Mouse (Mus musculus) testis, postnatal 14 days (tissue): ENCODE measurements around the gene Igdcc3.
A peak's percentile ranks its signal among the peaks of the same experiment; 100 is the strongest.
"Not testable (repeated sequence)": the region's sequence is repeated elsewhere in the genome, so short reads cannot be mapped to it uniquely, and the experiment has no call there.

ENCODE experiments used
- DNase-seq: peaks from one replicate; pipeline ENCODE4 v3.0.0; 2021; ENCODE audit warnings: low spot score

The Igdcc3 gene

DNA sequence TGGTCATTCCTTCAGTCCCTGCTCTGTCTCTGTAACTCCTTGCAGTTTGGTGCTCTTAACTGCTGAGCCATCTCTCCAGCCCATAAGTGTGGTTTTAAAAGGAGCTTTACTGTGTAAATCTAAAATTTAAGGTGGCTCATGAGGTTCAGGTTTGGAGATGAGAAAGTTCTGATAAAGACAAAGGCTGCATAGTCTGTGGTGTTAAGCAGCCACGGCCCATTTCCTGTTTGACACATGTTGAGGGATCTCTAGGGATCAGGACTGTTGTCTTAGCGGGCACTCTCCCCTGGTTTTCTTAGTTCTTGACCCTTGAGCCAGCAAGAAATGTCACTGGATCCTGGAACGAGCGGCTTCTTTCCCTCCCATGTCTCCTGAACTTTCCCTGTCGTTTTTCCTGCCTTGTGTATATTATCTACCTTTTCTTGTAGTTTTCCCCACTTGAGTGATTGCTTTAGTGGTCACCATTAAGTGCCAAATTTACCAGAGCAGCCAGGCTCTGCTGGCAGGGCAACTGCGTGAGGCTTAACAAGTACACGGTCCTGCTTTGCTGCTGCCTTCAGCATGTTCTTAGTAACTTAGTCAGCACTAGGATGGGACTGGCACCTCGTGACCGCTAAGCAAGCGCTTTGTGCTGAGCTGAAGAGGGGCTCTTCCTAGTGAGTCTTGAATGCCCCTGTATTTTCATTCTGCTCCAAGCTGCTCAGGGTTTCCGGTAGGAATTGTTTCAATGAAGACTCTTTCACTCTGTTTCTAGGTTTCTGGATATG lies 64.2 kb downstream of the Igdcc3 start:
- DNase-seq, result no peak

DNA sequence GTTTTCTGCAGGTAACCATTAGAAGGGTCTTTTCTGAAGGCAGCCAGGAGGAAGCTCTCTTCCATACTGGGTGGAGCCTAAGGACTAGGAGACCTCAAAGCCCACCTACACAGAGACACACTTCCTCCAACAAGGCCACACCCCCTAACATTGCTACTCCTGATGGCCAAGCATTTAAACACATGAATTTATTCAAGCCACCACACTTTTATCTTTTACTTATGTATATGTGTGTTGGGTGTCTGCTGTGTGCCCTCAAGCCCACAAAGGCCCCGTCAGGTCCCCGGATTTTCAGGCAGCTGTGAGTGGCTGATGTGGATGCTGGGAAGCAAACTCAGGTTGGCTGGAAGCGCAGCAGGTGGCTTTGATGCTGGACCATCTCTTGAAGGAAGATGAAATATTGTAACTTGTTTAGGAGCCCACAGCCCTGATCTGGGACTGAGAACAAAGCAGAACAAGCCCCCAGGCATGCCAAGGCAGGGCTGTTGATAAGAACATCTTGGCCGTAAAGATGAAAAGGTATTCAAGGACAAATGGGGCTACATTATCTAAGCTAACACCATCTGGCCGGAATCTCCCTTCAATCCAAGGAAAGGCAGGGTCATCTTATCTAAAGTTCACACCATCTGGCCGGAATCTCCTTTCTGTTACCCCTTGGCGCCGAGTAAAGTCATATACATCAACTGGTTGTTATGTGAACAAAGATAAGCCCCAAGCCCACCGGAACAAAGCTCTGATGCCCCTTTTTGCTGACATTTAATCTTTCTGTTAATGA lies 66.2 kb downstream of the Igdcc3 start:
- DNase-seq, result not testable (repeated sequence)

DNA sequence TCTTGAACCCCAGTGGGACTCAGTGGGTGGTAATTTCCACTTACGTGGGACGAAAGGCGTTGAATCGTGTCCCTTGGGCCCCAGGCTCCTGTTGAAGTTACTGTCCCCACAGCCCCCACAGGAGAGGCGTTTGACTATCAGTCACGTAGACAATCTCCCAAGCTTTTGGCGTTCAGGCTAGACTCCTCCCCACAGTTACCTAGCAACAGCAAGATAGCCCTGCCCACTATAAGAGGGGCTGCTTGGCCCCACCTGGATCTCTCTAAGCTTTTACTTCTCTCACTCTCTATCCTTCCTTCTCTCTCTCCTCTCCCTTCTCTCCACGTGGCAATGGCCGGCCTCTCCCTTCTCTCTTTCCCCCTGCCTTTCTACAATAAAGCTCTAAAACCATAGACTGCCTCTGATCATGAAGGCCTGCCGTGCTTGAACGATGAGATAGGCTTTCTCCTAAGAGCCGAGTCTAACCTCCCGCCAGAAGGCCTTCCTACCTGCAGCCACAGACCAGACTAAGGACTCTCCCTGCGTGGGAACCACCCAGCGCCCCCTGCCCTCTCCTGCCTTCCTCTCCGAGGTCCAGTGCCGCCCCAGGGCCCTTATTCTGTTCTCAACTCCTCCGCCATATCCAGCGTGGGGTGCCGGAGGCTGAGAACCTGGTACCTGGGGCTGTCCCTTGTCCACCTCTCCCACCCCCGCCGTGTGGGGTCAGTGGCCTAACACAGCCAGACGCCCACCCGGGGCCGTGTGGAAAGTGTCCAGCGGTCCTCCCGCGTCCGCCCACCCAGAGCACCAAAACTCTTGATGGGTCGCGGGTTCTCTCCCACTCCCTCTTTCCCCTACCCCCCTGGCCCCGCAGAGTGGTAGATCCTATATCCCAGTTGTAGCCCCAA lies 67.5 kb downstream of the Igdcc3 start:
- DNase-seq, result no peak

DNA sequence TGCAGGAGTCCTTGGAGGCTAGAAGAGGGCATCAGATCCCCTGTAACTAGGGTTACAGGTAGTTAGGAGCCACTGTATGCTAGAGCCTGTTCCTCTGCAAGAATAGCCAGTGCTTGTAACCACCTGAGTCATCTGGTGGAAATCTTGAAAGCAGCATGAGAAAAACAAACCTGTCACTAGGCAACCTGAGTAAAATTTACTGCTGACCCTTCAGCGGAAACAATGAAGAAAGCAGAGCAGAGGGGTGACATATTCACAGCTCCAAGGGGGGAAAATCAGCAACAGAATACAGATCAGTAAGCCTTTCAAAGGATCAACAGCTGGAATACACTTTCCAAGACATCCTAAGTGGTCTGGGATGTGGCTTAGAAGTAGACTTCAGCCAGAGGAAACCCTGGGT lies 70.6 kb downstream of the Igdcc3 start:
- DNase-seq, result no peak

DNA sequence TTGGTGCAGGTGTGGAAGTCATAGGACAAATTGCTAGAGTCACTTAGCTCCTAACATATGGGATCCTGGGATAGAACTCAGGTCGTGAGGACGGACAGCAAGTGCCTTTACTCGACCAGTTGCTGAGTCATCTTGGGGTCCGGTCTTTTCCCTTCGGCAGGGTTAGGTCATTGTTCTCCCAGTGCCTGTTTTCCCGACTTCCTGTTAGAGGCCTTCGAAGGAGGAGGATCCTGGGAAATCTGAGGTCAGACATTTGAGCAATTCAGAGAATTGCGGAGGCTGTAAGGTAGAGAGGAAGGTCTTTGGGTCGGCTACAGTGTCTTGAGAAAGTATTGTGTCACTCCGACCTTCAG lies 73.4 kb downstream of the Igdcc3 start:
- DNase-seq, result peak; percentile 45

DNA sequence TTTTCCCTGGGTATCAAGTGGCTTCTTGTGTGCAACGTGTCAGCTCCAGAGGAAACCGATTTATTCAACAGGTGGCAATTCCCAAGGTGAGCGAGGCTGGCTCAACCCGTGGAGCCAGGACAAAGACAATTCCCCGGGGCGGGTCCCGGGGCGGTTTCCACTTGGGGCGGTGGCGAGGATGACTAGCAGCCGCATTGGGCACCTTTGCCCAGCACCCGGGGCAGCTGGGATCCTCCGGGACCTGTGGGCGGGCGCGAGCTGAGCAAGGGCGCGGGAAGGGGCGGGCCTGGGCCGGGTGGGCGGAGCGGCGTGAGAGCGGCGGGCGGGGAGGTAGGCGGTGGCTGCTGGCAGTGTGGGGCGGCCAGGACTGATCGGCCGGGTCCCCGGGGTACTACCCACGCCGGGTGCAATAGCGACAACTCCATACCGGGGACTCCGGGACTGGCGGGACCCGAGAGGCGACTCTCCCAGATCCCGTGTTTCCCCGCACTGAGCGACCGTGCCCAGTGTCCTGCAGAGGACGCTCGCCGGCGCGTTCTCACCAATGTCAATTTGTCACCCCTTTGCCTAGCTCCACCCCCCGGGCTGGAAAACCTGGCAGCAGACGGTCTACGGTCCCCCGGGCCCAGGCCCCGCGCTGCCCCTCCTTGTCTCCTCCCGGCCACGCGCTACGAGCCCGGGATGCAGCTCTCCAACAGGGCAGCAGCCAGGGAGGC lies 73.9 kb downstream of the Igdcc3 start:
- peak; percentile 82 for DNase-seq

DNA sequence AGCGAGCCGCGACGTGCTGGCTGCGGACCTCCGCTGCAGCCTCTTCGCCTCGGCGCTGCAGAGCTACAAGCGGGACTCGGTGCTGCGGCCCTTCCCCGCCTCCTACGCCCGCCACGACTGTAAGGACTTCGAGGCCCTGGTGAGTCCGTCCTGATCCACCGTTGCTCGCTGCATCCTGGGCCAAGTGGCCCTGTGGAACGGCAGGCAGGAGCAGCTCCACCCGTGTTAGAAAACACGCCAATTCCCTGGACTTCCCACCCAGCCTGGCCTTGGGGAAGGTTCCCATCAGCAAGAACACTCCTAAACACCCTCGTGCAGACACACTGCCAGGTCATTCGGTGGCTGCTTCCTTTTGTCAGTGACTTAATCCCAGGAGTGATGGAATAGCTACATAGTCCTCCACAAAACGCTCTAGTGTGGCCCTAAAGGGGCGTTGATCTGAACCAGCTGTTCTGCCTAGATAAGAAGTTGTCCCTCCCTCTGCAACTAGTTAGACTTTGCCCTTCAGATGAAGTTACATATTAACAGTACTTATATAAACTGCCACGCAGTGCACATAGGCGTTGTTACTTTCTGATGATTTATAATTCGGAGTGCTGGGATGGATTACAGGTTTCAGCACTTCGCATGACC lies 74.6 kb downstream of the Igdcc3 start:
- DNase-seq, result peak; percentile 33

DNA sequence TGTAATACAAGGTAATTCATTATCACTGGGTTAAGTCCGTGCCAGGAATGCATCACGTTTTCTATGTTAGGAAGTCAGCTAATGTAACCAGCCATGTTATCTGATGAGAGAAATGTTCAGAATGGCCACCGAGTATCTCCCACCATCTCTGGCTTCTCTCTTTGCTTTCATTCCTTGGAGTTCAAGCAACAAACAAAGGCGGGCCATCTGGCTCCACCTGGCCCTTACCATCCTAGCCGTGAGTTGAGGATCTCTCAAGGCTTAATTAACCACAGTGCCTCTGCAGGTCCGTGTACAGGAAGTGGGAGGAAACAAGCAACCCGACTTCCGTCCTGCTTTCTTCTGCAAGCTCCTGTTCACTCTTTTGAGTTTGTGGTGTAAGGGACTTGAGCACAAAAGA lies 76.0 kb downstream of the Igdcc3 start:
- DNase-seq, result no peak

DNA sequence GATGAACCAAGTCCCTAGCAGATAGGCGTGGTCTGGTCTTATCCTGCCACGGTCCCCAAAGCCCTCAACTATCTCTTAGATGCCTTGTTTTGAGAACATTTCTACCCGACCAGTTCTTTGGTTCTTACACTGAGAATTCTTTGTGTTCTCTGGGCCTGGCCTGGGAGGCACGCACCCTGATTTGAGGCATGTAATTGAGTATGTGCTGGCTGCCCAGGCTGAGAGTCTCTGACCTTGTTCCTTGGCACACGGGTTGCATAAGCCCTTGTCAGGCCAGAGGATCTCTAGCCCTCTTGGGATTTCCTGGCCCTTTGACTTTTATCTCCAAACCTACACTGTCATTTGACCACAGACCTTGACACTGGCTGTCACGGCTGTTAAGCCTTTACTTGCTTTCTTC lies 76.7 kb downstream of the Igdcc3 start:
- no peak for DNase-seq

DNA sequence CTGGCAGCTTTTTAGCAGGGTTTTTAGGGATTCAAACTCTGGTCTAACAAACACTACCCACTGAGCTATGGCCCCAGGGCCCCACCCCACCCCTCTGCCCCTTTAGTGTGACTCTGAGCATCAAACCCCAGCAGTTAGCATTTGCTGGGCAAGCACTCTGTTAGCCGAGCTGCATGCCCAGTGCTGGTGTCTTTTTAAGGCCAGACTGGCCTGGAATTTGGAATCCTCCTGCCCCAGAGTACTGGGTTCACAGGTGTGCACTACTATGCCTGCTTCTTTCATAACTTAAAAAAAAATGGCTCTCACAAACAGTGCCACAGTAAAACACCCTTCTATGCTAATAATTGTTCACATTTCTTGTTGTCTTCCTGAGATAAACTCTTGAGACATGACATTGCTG lies 77.9 kb downstream of the Igdcc3 start:
- no peak for DNase-seq

DNA sequence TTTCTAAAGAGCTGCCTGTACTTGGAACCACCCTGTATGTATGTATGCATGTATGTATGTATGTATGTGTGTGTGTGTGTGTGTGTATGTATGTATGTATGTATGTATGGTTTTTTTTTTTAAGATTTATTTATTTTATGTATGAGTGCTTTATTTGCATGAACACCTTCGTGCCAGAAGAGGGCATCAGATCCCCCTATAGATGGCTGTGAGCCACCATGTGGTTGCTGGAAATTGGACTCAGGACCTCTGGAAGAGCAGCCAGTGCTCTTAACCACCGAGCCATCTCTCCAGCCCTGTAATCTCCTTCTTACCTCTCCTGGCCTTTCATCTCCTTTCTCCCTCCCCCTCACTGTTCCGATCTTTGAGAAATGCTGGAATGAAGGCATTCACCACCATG lies 79.4 kb downstream of the Igdcc3 start:
- not testable (repeated sequence) for DNase-seq

DNA sequence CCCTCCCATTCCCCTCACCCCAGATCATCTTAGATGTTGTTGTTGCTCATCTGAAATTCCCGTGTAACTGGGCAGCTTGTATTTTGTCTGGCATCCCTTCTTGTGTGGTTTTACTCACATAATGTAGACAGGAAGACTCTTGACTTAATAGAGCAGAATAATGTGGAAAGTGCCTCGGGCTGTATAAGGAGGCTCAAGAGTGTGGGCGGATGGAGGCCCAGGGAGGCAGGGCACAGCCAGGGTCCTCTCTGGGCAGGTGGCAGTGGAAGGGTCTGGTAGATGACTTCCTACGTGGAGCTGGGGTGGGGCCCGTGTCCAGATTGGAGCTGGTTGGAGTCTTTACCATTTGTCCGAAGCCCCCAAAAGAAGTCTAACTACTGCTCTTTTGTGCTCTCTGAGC lies 82.9 kb downstream of the Igdcc3 start:
- no peak for DNase-seq

DNA sequence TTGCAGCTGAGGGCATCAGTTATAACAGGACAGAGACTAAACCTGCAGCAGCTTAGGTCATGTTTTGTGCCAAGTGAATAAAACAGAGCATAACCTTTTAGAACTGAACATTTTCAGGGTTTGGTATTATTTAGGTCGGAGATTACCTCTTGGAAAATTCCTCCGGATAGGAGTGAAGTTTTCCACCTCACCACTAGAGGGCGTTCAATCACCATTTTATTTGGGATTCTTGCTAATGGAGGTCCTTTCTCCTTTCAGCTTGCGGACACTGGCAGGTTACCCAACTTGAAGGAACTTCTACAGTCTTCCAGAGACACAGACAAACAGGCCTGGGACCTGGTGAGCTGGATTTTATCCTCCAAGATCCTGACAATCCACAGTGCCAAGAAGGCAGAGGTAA lies 84.8 kb downstream of the Igdcc3 start:
- peak; percentile 28 for DNase-seq

DNA sequence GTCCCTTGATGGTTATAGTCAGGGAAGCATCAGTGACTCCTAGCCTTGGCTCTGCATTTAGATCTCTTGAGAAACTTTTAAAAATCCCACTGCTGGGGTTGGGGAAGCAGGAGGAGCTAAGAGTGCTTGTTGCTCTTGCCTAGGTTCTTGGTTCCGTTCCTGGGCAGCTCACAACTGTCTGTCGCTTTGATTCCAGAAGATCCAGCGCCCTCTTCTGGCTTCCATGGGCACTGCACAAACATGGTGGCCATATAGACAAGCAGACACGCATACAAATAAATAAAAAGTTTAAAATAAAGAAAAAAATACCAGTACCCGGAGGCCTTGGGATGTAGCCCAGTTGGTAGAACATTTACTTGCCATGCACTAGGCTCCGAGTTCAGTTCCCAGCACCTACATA lies 89.3 kb downstream of the Igdcc3 start:
- no peak for DNase-seq

DNA sequence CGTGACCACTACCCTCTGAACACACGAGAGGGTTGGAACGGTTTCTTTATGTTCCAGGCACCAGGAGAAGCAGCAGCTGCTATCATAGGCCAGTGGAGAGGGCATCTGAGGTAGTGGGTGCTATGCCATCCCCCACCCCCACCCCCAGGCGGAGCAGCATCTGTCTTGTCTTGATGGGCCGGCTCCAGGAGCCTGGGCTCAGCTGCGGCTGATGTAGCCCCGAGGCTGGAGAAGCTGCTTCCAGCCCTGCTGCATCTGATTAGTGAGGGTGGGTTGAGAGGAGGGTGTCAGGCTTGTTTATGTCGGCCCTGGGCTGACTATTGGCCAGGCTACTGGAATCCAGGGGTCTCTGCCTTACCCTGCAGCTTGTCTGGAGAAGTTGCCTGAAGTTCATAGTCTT lies 90.3 kb downstream of the Igdcc3 start:
- no peak for DNase-seq

DNA sequence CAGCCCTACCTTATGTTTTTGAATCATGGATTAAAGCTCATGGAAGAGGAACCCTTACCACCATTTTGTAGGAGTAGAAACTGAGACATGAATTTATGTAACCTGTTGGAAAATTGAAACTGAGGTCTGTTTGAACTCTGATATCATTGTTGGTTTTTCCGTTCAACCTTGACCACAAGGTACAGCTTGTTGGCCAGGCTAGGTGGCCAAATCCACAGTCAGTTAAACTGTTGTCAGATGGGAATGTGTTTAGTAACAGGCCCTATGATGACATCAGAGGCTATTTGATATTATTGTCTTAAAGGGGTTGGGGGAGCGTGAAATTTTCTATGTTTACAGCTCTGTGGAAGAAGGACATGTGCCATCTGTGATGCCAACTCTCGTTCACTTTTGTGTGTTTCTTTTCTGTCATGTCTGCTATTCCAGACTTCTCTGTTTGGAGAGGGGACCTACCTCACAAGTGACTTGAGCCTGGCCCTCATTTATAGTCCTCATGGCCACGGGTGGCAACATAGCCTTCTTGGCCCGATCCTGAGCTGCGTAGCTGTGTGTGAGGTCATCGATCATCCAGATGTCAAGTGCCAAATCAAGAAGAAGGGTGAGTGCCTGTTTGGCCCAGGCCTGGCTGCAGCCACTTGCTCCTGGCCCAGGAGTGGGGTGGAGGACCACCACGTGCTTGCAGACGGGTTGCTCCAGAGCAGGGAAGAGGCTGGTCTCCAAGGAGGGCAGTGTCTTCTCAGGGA lies 92.4 kb downstream of the Igdcc3 start:
- DNase-seq, result no peak

DNA sequence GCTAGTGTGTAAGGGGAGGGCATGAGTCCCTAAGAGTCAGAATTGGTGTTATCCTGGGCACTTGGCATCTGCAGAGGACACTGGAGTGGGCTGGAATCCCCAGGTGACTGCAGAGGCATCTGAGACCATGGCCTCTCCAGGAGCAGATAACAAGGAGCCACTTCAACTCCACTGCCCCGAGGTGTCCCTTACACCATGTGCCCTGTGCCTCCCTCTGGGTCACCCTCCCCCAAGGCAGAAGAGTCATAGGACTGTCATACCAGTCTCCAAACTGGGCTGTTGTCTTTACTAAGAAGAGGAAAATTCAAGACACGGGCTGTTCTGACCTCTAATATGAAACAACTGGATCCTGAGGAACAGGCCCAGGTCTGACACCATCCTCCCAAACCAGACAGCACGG lies 93.7 kb downstream of the Igdcc3 start:
- DNase-seq, result no peak
